Mouse (Mus musculus): Measurements from ENCODE around the gene Ccdc187.

Gene Ccdc187

GRCm38 (mm10) chr2:26273611-26274010 lies 20.7 kb downstream of the Ccdc187 start:
- peak; percentile 69 to 82 for DNase-seq

- DNase-seq: no peak
Measured at GRCm38 (mm10) chr2:26268216-26268615, 26.1 kb downstream of the Ccdc187 start.

GRCm38 (mm10) chr2:26266066-26266742 lies 28.2 kb downstream of the Ccdc187 start:
- no peak for DNase-seq

- no peak for DNase-seq
Measured at GRCm38 (mm10) chr2:26265095-26265494, 29.3 kb downstream of the Ccdc187 start.

- no peak for DNase-seq
Measured at GRCm38 (mm10) chr2:26264646-26265045, 29.7 kb downstream of the Ccdc187 start.

- DNase-seq: no peak
Measured at GRCm38 (mm10) chr2:26257315-26258096, 36.9 kb downstream of the Ccdc187 start.

- no peak for DNase-seq
Measured at GRCm38 (mm10) chr2:26254816-26255215, 39.5 kb downstream of the Ccdc187 start.

- no peak for DNase-seq
Measured at GRCm38 (mm10) chr2:26252514-26253206, 41.7 kb downstream of the Ccdc187 start.

GRCm38 (mm10) chr2:26247531-26247930 lies 46.8 kb downstream of the Ccdc187 start:
- no peak for DNase-seq

GRCm38 (mm10) chr2:26240841-26241240 lies 53.5 kb downstream of the Ccdc187 start:
- DNase-seq: no peak

GRCm38 (mm10) chr2:26240330-26240729 lies 54.0 kb downstream of the Ccdc187 start:
- DNase-seq: no peak

- DNase-seq: peak; percentile 82 to 89
Measured at GRCm38 (mm10) chr2:26237290-26237782, 57.0 kb downstream of the Ccdc187 start, which contains the start of gene Qsox2. Qsox2 (minus strand) TSS chr2:26237525.

- DNase-seq: no peak
Measured at GRCm38 (mm10) chr2:26236681-26237289, 57.6 kb downstream of the Ccdc187 start.

GRCm38 (mm10) chr2:26234771-26235170 lies 59.6 kb downstream of the Ccdc187 start:
- no peak for DNase-seq

GRCm38 (mm10) chr2:26234253-26234652 lies 60.1 kb downstream of the Ccdc187 start:
- no peak for DNase-seq

- no peak for DNase-seq
Measured at GRCm38 (mm10) chr2:26231366-26231765, 63.0 kb downstream of the Ccdc187 start.

GRCm38 (mm10) chr2:26230253-26230652 lies 64.1 kb downstream of the Ccdc187 start:
- DNase-seq: no peak

- DNase-seq: peak; percentile 51 to 62
Measured at GRCm38 (mm10) chr2:26227788-26228187, 66.6 kb downstream of the Ccdc187 start.

GRCm38 (mm10) chr2:26225242-26225641 lies 69.1 kb downstream of the Ccdc187 start:
- no peak for DNase-seq

- peak; percentile 53 to 55 for DNase-seq
Measured at GRCm38 (mm10) chr2:26223961-26224360, 70.4 kb downstream of the Ccdc187 start.

GRCm38 (mm10) chr2:26214526-26214925 lies 79.8 kb downstream of the Ccdc187 start:
- peak; percentile 87 to 89 for DNase-seq

- no peak for DNase-seq
Measured at GRCm38 (mm10) chr2:26209566-26209965, 84.8 kb downstream of the Ccdc187 start.
